In genomic region chr5:7345011-7345389, GRCm38 (mm10) we compare ENCODE assay signal across 8 mouse cellular contexts. TPM values are rescaled to one million over a fixed set of nuclear protein-coding genes. Genes with fewer than 3 reads are reported as not detected.
DNase-seq lines count a peak whose midpoint lies in the region; ATAC-seq and TF ChIP-seq lines count a peak whose summit lies in the region.
"Had no signal": no experiment of that assay in that cellular context is flagged by ENCODE, and none has a peak within 500 bp of the region (broad histone marks: within the 10 kb centered on the region; RNA-seq: fewer than 3 reads in every experiment).

No protein-coding gene starts in this region.

- H3K27me3 ChIP-seq in lung, embryonic 15.5 days, result no peaks in the 10 kb centered on the region
- no peaks in the 10 kb centered on the region for H3K27me3 ChIP-seq in forebrain, embryonic 13.5 days
- peaks cover 6% of the 10 kb centered on the region for H3K27me3 ChIP-seq in limb, embryonic 12.5 days
- H3K27me3 ChIP-seq in small intestine, adult 2 months (ENCODE audit: control insufficient read depth, insufficient read depth, low read length), result no peaks in the 10 kb centered on the region

- no peaks in the 10 kb centered on the region for H3K9me3 ChIP-seq in lung, embryonic 15.5 days
- H3K9me3 ChIP-seq in forebrain, embryonic 13.5 days (replicated peaks), result no peaks in the 10 kb centered on the region
- H3K9me3 ChIP-seq in limb, embryonic 12.5 days, result no peaks in the 10 kb centered on the region

- H3K4me2 ChIP-seq in lung, embryonic 15.5 days, result peak overlapping the region; percentile 86
- H3K4me2 ChIP-seq in forebrain, embryonic 13.5 days, result peak overlapping the region; percentile 98
- H3K4me2 ChIP-seq in limb, embryonic 12.5 days, result peak overlapping the region; percentile 93

- H3K27ac ChIP-seq in lung, embryonic 15.5 days, result peak overlapping the region; percentile 80
- no peak overlapping the region for H3K27ac ChIP-seq in forebrain, embryonic 13.5 days
- no peak overlapping the region for H3K27ac ChIP-seq in limb, embryonic 12.5 days
- H3K27ac ChIP-seq in small intestine, adult 2 months (ENCODE audit: insufficient read depth, low read depth, low read length), result no peak overlapping the region

- no peaks in the 10 kb centered on the region for H3K4me1 ChIP-seq in lung, embryonic 15.5 days
- H3K4me1 ChIP-seq in forebrain, embryonic 13.5 days, result peaks cover 10% of the 10 kb centered on the region; the same call in 1 of the 2 replicates
- H3K4me1 ChIP-seq in limb, embryonic 12.5 days (replicated peaks), result 0 out of 2 replicates have a peak, but pooled peaks cover 4% of the 10 kb centered on the region
- H3K4me1 ChIP-seq in small intestine, adult 2 months (ENCODE audit: control insufficient read depth, insufficient read depth, insufficient read length, low read length), result no peaks in the 10 kb centered on the region; the same call in 1 of the 2 replicates

- DNase-seq in lung, postnatal 14 days, result no peak
- no peak for DNase-seq in layer of hippocampus, adult 9-11 months
- DNase-seq in layer of hippocampus, postnatal 14 days (ENCODE audit: low spot score in 2 of 2), result no peak

- H3K4me3 ChIP-seq in lung, embryonic 15.5 days, result peak overlapping the region; percentile 54
- peak overlapping the region; percentile 62 for H3K4me3 ChIP-seq in forebrain, embryonic 13.5 days
- peak overlapping the region; percentile 53 for H3K4me3 ChIP-seq in limb, embryonic 12.5 days (replicated peaks)
- H3K4me3 ChIP-seq in small intestine, adult 2 months (ENCODE audit: low read depth, low read length), result peak overlapping the region; percentile 42

- no peaks in the 10 kb centered on the region for H3K36me3 ChIP-seq in lung, embryonic 15.5 days
- H3K36me3 ChIP-seq in forebrain, embryonic 13.5 days (ENCODE audit: poor library complexity, severe bottlenecking), result no peaks in the 10 kb centered on the region
- no peaks in the 10 kb centered on the region for H3K36me3 ChIP-seq in limb, embryonic 12.5 days
- no peaks in the 10 kb centered on the region for H3K36me3 ChIP-seq in small intestine, adult 2 months (ENCODE audit: control insufficient read depth, insufficient read depth, low read length)

- no peak for TF ChIP-seq CTCF in small intestine, adult 2 months (IDR thresholded peaks at IDR 0.05; ENCODE audit: extremely low read depth, insufficient read length, insufficient replicate concordance, low read depth, low read length)

- WGBS in lung, embryonic 15.5 days, result under 1% methylated on average over 11 of the region's 11 CpGs
- WGBS in forebrain, embryonic 13.5 days, result 0% methylated on average over 11 of the region's 11 CpGs
- 0% methylated on average over 11 of the region's 11 CpGs for WGBS in limb, embryonic 12.5 days
- 5% methylated on average over 11 of the region's 11 CpGs for WGBS in small intestine, adult 2 months

- no peak for TF ChIP-seq POLR2A in small intestine, adult 2 months (IDR thresholded peaks at IDR 0.05; ENCODE audit: low read depth, low read length)

- ATAC-seq in lung, embryonic 15.5 days (ENCODE audit: borderline replicate concordance, extremely low read depth, low FRiP score, low TSS enrichment), result peak; percentile 70
- ATAC-seq in forebrain, embryonic 13.5 days, result peak; percentile 67
- peak; percentile 67; the same call in 1 of the 2 replicates for ATAC-seq in limb, embryonic 12.5 days (ENCODE audit: insufficient number of reproducible peaks, insufficient read depth, low FRiP score, low TSS enrichment, low read depth)

- peak overlapping the region; percentile 39; the same call in 1 of the 2 replicates for H3K9ac ChIP-seq in lung, embryonic 15.5 days
- H3K9ac ChIP-seq in forebrain, embryonic 13.5 days, result peak overlapping the region; percentile 62
- peak overlapping the region; percentile 53; the same call in 1 of the 2 replicates for H3K9ac ChIP-seq in limb, embryonic 12.5 days (replicated peaks)

RNA-seq across cellular contexts. Expression of gene Zfp804b, which starts 0.4 kb away (rescaled TPM):
- 1.3 TPM in 2 replicates for polyA plus RNA-seq in lung, embryonic 15.5 days (2015; fragmentation: Nextera tagmentation; extraction: Ambion mirVana)
- polyA plus RNA-seq in forebrain, embryonic 13.5 days (2015; fragmentation: Nextera tagmentation; extraction: Ambion mirVana), result 0.35 and 0.67 TPM in 2 replicates
- polyA plus RNA-seq in limb, embryonic 12.5 days (2016; fragmentation: Nextera tagmentation; extraction: Ambion mirVana), result 0.15 and 0.19 TPM in 2 replicates
- polyA plus RNA-seq in small intestine, adult 2 months (2012; rRNA removed), result not detected in 2 replicates
- 1 to 10 TPM; 1.2 to 1.8 TPM for total RNA-seq in layer of hippocampus, postnatal 14 days (2021)

RNA-seq across cellular contexts. Expression of gene Tex47, which starts 41.1 kb away (rescaled TPM):
- polyA plus RNA-seq in lung, embryonic 15.5 days (2015; fragmentation: Nextera tagmentation; extraction: Ambion mirVana), result 0.59 and 0.81 TPM in 2 replicates
- polyA plus RNA-seq in forebrain, embryonic 13.5 days (2015; fragmentation: Nextera tagmentation; extraction: Ambion mirVana), result 0.13 and 0.35 TPM in 2 replicates
- 0.16 TPM in 1 of 2 replicates, not detected in the other for polyA plus RNA-seq in limb, embryonic 12.5 days (2016; fragmentation: Nextera tagmentation; extraction: Ambion mirVana)
- not detected in 2 replicates for polyA plus RNA-seq in small intestine, adult 2 months (2012; rRNA removed)
- total RNA-seq in layer of hippocampus, postnatal 14 days (2021), result not detected
- total RNA-seq: adrenal gland, postnatal 14 days had no signal
